Mouse (Mus musculus): ENCODE measurements around the gene Bmpr1a. TPM values are rescaled to one million over a fixed set of nuclear protein-coding genes. Genes with fewer than 3 reads are reported as not detected.

The Bmpr1a gene
- total RNA-seq, 2 experiments from 2014 or later: 31.0 to 34.5 TPM

- intact Hi-C loops (cut with DNase I): no loop called here
- no peak for DNase-seq (ENCODE audit: low spot score in 2 of 2)
Observed at GRCm38 (mm10) chr14:34508842-34509439, 5.8 kb upstream of the Bmpr1a start.

DNA sequence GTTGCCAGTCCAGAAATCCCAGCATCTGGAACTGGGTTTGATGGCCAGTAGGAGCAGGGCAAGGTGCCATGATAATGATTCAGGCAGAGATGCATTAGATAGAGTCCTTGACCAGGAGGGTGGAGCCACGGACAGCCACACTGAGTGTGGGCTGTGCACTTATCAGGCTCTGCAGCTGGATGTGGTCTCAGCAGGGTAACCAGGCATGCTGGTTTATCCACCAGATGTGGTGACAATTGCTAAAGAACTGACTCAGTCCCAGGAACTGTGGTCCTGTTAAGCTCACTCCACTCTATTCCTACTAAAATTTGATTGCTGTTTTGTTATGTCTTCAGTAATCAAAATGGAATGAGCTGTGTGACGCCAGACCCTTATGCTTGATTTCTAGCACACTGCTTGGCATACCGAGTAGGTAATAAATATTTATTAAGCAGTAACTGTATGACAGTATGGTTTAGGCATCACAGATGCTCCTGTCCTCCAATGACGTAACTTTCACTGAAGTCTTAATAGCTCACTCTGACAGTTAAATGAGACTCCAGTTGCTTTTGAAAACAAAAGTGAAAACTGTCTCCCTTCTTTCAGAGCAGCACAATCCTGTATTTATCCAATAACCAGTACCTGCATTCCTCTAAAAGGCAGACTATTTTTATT, 5.2 kb upstream of the Bmpr1a start:
- intact Hi-C loops (cut with DNase I): no loop called here
- no peak for DNase-seq (ENCODE audit: low spot score in 2 of 2)

DNA sequence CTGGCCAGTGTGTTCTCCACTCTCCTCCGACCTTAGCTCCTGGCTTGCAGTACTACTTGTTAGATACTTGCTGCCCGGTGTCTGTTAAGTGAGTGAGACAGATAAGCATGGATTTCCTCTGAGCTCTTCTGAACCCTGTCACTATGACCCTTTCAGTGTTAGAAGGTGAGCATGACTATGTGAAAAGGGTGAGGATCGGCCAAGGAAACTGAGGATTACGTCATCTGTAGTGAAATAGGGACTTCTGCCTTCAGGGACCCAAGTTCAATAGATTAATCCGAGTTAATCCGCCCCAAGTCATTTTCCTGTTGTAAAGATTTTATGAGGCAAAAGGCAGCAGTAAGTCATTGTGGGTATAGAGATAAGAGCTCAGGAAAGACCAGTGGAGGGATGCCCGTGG, 2.2 kb upstream of the Bmpr1a start:
- DNase-seq (ENCODE audit: low spot score in 2 of 2): no peak
- intact Hi-C loops (cut with DNase I): no loop called here

- intact Hi-C loops (cut with DNase I): loop anchor here (5.0 kb wide), 2 partner anchors 43 to 192 kb away; partner anchors contain the start of genes Glud1 and Shld2
- DNase-seq (ENCODE audit: low spot score in 2 of 2): no peak
Observed at GRCm38 (mm10) chr14:34504377-34504776, 1.2 kb upstream of the Bmpr1a start.

- intact Hi-C loops (cut with DNase I): loop anchor here (5.0 kb wide), 2 partner anchors 44 to 191 kb away; partner anchors contain the start of genes Glud1 and Shld2
- no peak for DNase-seq (ENCODE audit: low spot score in 2 of 2)
Observed at GRCm38 (mm10) chr14:34503759-34504158, 618 bp upstream of the Bmpr1a start.

GRCm38 (mm10) chr14:34502475-34503324, 441 bp downstream of the Bmpr1a start:
- intact Hi-C loops (cut with DNase I): loop anchor here (5.0 kb wide), 2 partner anchors 45 to 190 kb away; partner anchors contain the start of genes Glud1 and Shld2
- DNase-seq (ENCODE audit: low spot score in 2 of 2): peak; percentile 86 to 89

- peak; percentile 25 to 36 for DNase-seq (ENCODE audit: low spot score in 2 of 2)
- intact Hi-C loops (cut with DNase I): loop anchor here (5.0 kb wide), 2 partner anchors 45 to 190 kb away; partner anchors contain the start of genes Glud1 and Shld2
Observed at GRCm38 (mm10) chr14:34501804-34502474, 1.2 kb downstream of the Bmpr1a start.

- intact Hi-C loops (cut with DNase I): loop anchor here (5.0 kb wide), 2 partner anchors 46 to 189 kb away; partner anchors contain the start of genes Glud1 and Shld2
- no peak for DNase-seq (ENCODE audit: low spot score in 2 of 2)
Observed at GRCm38 (mm10) chr14:34501447-34501803, 1.7 kb downstream of the Bmpr1a start.

- no peak for DNase-seq (ENCODE audit: low spot score in 2 of 2)
- intact Hi-C loops (cut with DNase I): loop anchor here (5.0 kb wide), 2 partner anchors 47 to 188 kb away; partner anchors contain the start of genes Glud1 and Shld2
Observed at GRCm38 (mm10) chr14:34500309-34500708, 2.8 kb downstream of the Bmpr1a start.

GRCm38 (mm10) chr14:34499664-34500063, 3.5 kb downstream of the Bmpr1a start:
- DNase-seq (ENCODE audit: low spot score in 2 of 2): no peak
- intact Hi-C loops (cut with DNase I): loop anchor here (5.0 kb wide), 2 partner anchors 48 to 187 kb away; partner anchors contain the start of genes Glud1 and Shld2

DNA sequence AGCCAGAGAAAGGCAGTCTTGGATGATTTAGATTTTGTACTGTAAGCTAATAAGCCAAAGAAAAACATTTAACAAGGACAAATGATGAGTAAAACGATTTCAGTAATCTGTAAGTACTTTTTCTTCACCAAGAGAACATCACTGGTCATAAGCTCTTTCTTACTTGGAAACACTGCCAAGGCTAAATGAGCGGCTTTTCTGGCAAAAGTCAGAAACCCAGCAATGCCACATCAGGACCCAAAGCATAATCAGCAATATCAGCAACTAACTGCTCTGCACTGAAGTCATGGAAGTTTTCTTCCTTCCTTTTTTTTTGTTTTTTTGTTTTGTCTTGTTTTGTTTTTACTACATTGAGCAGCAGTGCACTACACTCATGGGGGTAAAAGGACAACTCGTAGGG, 5.8 kb downstream of the Bmpr1a start:
- intact Hi-C loops (cut with DNase I): no loop called here
- no peak for DNase-seq (ENCODE audit: low spot score in 2 of 2)

- intact Hi-C loops (cut with DNase I): no loop called here
- no peak for DNase-seq (ENCODE audit: low spot score in 2 of 2)
Observed at GRCm38 (mm10) chr14:34493682-34494081, 9.5 kb downstream of the Bmpr1a start.

DNA sequence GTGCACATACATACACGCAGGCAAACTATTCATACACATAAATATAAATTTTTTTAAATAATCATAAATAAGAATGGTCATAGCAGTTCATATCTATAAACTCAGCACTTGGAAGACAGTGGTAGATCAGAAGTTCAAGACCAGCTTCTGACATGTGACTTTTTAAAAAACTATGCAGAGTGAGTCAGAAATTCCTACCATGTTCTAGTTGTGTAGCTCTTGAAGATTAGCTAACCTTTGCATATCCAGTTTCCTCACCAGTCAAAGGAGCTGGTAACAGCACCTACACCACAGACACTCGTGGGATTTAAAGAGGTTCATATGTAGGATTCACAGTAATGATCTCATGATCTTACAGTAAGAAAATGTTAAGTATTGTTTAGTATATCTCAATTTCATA, 10.5 kb downstream of the Bmpr1a start:
- no peak for DNase-seq (ENCODE audit: low spot score in 2 of 2)
- intact Hi-C loops (cut with DNase I): no loop called here

DNA sequence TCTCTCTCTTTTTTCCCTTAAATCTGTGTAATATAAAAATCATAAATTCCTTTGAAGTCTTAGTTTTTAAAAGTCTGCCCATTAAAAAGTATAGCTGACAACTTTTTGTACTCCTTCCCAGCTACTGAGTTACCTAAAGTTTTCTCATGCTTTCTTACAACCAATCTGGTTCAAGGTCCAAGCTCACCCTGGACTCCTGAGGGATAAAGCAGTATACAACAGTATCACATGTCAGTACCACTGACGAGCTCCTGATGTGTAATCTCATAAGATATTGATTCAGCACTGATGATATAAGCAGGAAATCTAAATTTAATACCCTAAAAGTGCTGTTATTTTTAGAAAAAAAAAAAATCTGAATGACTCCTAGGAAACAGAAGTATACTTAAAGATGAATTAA, 12.2 kb downstream of the Bmpr1a start:
- intact Hi-C loops (cut with DNase I): no loop called here
- DNase-seq (ENCODE audit: low spot score in 2 of 2): no peak

DNA sequence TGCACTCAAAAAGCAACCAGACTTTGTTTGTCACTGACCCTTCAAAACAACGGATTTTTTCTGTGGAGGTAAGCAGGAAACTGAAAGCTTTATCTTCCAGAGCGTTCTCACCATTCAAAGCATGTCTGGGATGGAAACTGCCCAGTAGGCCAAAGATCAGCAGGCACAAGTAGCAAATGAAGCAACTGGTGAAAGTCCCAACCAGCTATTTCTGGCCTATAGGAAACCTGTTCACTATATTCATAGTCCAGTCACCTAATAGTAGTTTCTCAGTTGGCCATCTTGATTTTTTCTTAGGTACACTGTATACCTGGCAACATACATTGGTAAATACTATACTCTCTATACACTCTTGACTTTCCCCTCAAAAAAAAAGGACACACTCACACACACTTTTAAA, 13.2 kb downstream of the Bmpr1a start:
- DNase-seq (ENCODE audit: low spot score in 2 of 2): no peak
- intact Hi-C loops (cut with DNase I): no loop called here

DNA sequence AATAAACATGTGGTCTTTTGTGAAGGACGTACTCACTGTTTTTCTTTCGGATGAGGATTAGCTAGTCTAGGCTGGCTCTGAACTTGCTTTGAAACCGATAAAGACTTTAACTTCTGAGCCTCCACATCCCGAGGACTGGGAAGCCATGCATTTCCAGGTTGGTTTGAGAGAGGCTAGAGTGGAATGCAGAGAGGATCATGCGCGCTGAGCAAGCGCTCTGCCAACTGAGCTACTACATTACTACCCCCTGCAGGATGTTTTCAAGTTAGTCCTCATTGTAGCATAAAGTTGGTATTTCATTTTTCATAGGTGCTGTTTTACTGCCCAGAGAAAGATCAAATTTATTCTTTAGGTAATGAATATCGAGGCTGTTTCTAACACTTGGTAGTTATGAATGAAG, 17.0 kb downstream of the Bmpr1a start:
- intact Hi-C loops (cut with DNase I): no loop called here
- DNase-seq (ENCODE audit: low spot score in 2 of 2): no peak

GRCm38 (mm10) chr14:34483469-34484341, 19.4 kb downstream of the Bmpr1a start:
- DNase-seq (ENCODE audit: low spot score in 2 of 2): no peak
- intact Hi-C loops (cut with DNase I): no loop called here

DNA sequence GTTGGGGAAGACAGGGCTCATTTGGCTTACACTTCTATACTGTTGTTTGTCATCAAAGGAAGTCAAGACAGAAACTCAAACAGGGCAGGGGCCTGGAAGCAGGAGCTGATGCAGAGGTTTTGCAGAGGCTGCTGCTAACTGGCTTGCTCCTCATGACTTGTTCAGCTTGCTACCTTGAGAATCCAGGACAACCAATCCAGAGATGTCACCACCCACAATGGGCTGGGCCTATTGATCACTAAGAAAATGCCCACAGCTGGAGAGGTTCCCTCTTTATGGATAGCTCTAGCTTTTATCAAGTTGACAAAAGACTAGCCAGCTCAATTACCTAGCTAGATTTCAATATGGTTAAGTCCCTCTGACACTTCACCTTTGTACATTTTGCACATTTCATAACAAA, 31.6 kb downstream of the Bmpr1a start:
- DNase-seq (ENCODE audit: low spot score in 2 of 2): no peak
- intact Hi-C loops (cut with DNase I): no loop called here

GRCm38 (mm10) chr14:34466291-34466690, 36.9 kb downstream of the Bmpr1a start:
- peak in 1 of 2 experiments; percentile 25 for DNase-seq (ENCODE audit: low spot score in 2 of 2)
- intact Hi-C loops (cut with DNase I): no loop called here

Measured in left cerebral cortex, postnatal 14 days (tissue).